Mouse (Mus musculus) central nervous system, embryonic 14 days (tissue): ENCODE results near the gene Olfr44. TPM values are rescaled to one million over a fixed set of nuclear protein-coding genes. Genes with fewer than 3 reads are reported as not detected.

Source experiments
- polyA plus RNA-seq: library from polyadenylated mRNA; depleted of rRNA; stranded (reverse); fragments of >200 nt; gene quantifications from 2 replicates; pipeline ENCODE4 v1.2.3, GENCODE M21; 2012; rRNA removed

Gene Olfr44
- polyA plus RNA-seq, result not detected in 2 replicates

GRCm38 (mm10) chr9:39493895-39494294, at the start of gene Olfr44:
Gene Olfr44, minus strand, starts transcription at chr9:39493995.

DNA sequence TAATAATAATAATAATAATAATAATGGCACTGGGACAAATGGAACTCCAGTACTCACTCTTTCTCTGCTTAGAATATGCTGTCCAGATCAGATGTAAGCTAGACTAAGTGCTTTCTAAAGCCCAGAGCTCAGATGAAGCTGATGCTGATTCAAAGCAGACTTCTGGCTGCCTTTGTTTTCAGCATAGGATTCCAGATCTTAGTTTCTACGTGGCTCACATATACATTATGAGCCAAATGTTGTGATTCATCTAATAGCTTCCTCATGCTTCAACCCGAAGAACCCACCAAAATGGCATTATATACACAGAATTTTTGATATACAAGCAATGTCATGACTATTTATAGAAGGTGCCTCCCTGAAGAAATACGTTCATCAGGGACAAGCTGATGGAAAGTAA, 21.7 kb upstream of the Olfr44 start, which contains the start of gene Olfr957:
Gene Olfr957 (minus strand): TSS at position 279 of the 400 bp plus-strand sequence.

GRCm38 (mm10) chr9:39471844-39472243, 22.0 kb downstream of the Olfr44 start, which contains the start of gene Olfr955:
Gene Olfr955, minus strand, starts transcription at chr9:39471944.

DNA sequence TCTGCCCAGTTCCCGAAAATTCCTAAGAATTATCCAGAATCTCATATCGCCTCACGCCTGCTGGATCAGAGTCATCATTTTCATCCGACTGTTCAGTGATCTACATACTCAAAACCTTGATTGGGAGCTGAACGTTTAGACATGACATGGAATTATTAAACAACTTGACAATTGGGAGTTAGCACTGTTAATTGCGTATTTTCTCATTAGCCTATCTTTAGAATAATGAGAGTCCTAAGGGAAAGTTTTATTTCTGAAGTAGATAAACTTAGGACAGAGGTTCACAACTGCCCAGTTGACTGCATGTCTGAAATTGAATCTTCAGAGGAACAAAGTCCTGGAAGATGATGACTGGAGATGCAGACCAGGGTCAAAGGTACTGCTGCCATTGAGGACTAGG, 37.4 kb downstream of the Olfr44 start, which contains the start of gene Olfr954:
Gene Olfr954 (plus strand): TSS at position 301 of the 400 bp plus-strand sequence.

Other genes starting within 250 kb of the Olfr44 start
- gene Olfr1537, start 244.0 kb downstream of the Olfr44 start, polyA plus RNA-seq, result not detected in 2 replicates
- not detected in 2 replicates for gene Olfr945, start 217.2 kb downstream of the Olfr44 start, polyA plus RNA-seq
- not detected in 2 replicates for gene Olfr948, start 167.9 kb downstream of the Olfr44 start, polyA plus RNA-seq
- not detected in 2 replicates for gene Olfr951, start 106.6 kb downstream of the Olfr44 start, polyA plus RNA-seq
- gene Olfr952, start 66.8 kb downstream of the Olfr44 start, polyA plus RNA-seq, result not detected in 2 replicates
- not detected in 2 replicates for gene Olfr954, start 37.3 kb downstream of the Olfr44 start, polyA plus RNA-seq
- gene Olfr955, start 22.1 kb downstream of the Olfr44 start, polyA plus RNA-seq, result not detected in 2 replicates
- not detected in 2 replicates for gene Olfr957, start 21.8 kb upstream of the Olfr44 start, polyA plus RNA-seq
- not detected in 2 replicates for gene Olfr958, start 60.1 kb upstream of the Olfr44 start, polyA plus RNA-seq
- gene Olfr959, start 81.6 kb upstream of the Olfr44 start, polyA plus RNA-seq, result 0.03 TPM in 1 of 2 replicates, not detected in the other
- 53.4 and 77.5 TPM in 2 replicates for gene AW551984, start 110.4 kb upstream of the Olfr44 start, polyA plus RNA-seq
- gene Olfr148, start 116.7 kb upstream of the Olfr44 start, polyA plus RNA-seq, result not detected in 2 replicates
- not detected in 2 replicates for gene Olfr960, start 127.4 kb upstream of the Olfr44 start, polyA plus RNA-seq
- not detected in 2 replicates for gene Olfr961, start 151.1 kb upstream of the Olfr44 start, polyA plus RNA-seq
- not detected in 2 replicates for gene Olfr963, start 173.2 kb upstream of the Olfr44 start, polyA plus RNA-seq
- gene Olfr149, start 213.1 kb upstream of the Olfr44 start, polyA plus RNA-seq, result not detected in 2 replicates
- not detected in 2 replicates for gene Olfr965, start 217.4 kb upstream of the Olfr44 start, polyA plus RNA-seq
- not detected in 2 replicates for gene Olfr150, start 237.0 kb upstream of the Olfr44 start, polyA plus RNA-seq